Mouse (Mus musculus) layer of hippocampus, adult 9-11 months (tissue): ENCODE results near the gene Gm13539.
A peak's percentile ranks its signal among the peaks of the same experiment; 100 is the strongest.

ENCODE experiments used
- DNase-seq: peaks from one replicate; pipeline ENCODE4 v3.0.0; 2022

The Gm13539 gene

DNA sequence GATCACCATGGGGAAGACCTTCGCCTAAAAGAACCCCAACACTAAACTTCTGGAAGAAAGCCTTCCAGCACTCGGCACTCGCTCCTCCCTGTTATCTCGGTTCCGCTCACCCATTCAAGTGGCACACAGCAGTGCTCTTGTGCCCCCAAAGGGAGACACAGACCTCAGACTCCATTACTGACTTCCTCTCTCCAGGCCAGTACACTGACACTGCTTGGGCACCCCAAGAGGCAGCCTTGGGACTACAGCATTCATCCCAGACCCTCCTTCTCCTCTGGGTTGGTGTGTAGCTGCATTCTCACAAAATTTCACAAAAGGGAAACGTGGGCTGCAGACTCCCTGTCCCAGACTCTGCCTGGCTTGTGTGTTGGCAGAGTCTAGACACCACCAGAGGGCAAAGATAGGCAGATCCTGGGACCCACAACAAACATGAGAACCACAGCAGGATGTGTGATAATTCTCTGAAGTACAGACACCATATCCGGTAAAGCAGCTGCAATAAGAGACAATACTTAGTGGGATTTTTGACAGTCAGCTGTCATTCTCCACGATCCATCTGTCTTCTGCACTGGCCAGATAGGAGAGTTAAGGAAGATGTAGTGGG lies 46.4 kb downstream of the Gm13539 start:
- DNase-seq = no peak

DNA sequence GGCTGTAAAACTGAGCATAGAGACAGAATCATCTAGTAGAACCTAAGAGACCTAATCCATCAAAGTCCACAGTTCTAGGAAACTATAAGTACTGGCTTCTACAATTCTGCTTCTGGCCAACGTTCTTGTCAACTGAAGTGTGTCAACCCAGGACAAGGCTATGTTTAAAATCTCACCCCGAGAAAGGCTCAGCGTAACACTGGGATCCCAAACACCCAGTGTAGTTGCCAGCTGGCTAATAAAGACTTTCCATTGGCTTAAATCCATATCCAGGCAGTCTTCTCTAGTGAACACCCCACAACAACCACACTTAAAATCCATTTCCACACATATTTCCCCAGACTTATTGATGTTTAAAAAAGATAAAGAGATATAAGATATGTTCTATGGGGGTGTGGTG lies 48.7 kb downstream of the Gm13539 start:
- DNase-seq = no peak

DNA sequence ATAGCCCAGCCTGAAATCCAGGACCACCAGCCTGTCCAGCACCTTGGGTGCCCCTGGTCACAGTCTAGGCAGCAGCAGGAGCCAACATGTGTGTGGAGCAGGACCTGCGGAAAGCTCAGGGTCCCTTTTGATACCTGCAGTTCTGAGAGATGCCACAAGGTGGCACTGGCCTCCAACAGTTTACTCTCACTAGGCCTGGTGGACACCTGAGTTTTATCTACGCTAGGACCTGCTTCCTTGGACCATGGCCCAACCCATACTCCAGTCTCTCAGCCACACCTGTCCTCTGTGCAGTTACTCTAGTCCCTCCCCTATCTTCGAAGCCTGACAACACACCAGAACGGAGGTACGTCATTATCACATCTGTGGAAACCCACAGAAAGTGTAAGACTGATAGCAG lies 54.2 kb downstream of the Gm13539 start:
- DNase-seq = peak; percentile 51
